Mouse (Mus musculus): ENCODE data around the gene Usp31.

The Usp31 gene

DNA sequence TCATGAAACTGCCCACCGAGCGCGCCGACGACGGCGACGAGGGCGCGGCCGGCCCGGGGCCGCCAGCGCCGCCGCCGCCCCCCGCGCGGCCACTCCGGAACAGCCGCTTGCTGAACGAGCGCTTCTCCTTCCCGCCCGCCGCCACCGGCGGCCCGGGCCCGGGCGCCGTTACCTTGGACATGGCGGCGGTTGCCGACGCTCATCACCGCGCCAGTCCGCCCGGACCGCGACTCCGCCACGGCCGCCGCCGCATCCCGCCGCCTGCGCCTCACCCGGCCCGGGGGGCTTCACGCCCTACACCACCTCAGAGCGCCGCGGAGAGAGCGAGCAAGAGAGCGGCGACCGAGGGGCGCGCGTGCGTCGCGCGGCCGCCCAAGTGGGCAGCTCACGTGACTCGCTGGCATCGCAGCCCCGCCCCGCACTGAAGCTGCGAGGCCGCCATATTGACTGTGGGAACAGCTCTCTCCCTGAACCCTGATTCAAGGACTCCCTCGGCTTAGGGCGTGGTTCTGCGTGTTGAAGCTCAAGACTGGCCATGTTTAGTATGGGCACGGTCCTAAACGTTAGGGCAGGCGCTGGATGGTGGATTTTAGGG is at the start of gene Usp31:
TSS of gene Usp31 (minus strand) at position 181 of the 595 bp plus-strand sequence.
- peak; percentile 97 for DNase-seq

- no peak for DNase-seq
These were observed 47.7 kb upstream of the Usp31 start for GRCm38 (mm10) chr7:121754748-121755147.

- no peak for DNase-seq
These were observed 43.2 kb upstream of the Usp31 start for GRCm38 (mm10) chr7:121750244-121750643.

- DNase-seq: no peak
These were observed 30.7 kb upstream of the Usp31 start for GRCm38 (mm10) chr7:121737511-121738415.

DNA sequence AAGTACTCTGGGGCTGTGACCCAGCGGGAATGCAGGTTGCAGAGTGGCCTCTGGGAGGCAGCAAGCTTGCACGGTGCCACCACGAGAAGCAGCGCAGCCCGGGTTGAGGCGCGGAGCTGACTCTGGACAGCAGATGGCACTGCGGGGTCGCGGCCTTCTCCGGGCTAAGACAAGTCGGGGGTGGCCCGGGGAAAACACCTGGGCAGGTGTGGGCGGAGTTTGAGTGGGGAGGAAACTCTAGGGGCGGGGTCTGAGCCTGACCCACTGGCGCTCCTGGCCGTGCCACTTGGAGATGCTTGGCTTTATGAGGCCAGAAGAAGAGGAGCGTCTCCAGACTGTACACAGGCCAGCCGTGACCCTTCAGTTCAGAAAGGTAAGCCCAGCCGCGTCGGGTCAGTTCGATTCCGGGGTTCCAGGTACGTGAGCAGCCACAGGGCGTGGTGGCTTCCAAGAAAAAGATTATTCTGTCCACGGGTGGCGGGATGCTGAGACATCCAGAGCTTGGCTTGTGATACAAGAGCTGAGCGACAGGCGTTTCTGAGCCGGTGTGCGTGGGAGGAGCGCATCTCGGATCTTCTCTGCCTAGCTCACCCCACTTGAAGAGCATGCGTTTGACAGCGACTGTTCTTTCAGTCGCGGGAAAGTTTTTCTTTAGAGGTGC is 27.2 kb upstream of the Usp31 start, which contains the start of gene Scnn1g:
TSS of gene Scnn1g (plus strand) at position 309 of the 661 bp plus-strand sequence.
- peak; percentile 89 for DNase-seq

GRCm38 (mm10) chr7:121730225-121730624 is 23.2 kb upstream of the Usp31 start:
- no peak for DNase-seq

GRCm38 (mm10) chr7:121717031-121717430 is 10.0 kb upstream of the Usp31 start:
- DNase-seq: no peak

- DNase-seq: no peak
These were observed 4.1 kb upstream of the Usp31 start for GRCm38 (mm10) chr7:121711171-121711570.

- peak; percentile 39 for DNase-seq
These were observed 511 bp downstream of the Usp31 start for GRCm38 (mm10) chr7:121706411-121707072.

- no peak for DNase-seq
These were observed 2.0 kb downstream of the Usp31 start for GRCm38 (mm10) chr7:121705051-121705450.

DNA sequence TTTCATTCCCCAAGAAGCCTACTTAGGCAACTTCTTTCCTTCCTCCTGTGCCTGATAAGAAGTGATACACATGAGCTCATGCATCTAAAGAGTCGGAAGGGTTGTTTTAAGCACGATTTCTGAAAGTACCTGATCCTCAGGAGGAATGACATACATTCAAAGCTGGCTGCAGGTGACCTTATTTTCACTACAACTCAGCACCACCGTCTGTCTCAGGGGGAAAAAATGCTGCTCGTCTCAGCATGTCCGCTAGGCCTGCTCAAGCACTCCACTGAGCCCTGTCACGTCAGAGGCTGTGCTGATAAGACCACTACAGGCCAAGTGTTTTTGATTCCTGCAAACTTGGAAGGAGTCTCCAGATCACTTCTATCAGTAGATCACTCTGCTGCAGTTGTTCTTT is 5.1 kb downstream of the Usp31 start:
- no peak for DNase-seq

GRCm38 (mm10) chr7:121700480-121700879 is 6.6 kb downstream of the Usp31 start:
- DNase-seq: no peak

DNA sequence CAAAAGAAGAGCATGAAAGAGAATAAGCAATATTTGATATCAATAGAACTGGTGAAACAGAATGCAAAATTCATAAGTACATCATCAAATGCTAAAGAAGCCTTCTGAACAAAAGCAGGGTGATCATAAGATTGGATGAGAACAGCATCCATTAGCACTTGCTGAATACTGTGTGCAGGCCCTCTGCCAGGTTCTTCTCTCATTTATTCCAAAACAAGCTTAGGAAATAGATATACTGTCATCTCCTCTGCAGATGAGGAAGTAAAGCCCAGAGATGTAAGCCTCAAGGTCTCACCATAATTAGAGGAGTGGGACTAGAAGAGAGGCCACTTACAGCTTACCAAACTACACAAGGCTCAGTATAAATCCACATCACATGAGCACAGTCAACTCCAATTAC is 7.8 kb downstream of the Usp31 start:
- peak; percentile 25 for DNase-seq

DNA sequence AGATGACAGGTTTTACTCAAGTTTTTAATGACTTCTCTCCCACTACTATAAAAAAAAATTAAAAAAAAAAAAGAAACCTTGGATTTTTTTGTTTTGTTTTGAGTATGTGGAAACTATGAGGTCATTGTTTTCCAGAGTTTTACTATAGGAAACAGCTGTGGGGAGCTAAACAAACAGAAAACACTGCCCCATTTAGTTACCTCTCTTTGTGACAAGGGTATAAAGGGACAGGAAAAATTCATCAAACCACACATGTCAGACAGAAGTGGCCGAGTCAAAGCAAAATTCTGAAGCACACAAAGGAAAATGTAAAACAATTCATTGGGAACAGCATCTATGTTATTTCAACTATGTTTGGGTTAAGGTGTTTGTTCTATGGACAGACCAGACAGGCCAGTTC is 9.5 kb downstream of the Usp31 start:
- no peak for DNase-seq

DNA sequence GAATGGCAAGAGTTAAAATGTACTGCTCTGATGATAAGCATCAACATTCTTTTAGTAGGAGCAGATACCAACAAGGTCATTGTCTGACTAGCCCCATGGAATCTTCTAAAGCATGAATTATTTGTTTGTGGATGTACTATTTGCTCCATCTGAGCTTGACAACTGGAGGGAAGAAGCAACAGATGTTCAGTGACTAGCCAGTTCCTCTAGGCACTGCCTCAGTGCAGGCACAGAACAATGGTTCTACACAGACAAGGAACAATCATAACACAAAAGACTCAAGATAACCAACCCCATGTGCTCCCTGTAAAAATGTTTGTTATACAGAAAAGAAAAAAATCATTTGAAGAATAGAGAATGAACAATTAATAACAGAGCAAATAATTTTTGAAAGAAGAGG is 9.9 kb downstream of the Usp31 start:
- DNase-seq: no peak

DNA sequence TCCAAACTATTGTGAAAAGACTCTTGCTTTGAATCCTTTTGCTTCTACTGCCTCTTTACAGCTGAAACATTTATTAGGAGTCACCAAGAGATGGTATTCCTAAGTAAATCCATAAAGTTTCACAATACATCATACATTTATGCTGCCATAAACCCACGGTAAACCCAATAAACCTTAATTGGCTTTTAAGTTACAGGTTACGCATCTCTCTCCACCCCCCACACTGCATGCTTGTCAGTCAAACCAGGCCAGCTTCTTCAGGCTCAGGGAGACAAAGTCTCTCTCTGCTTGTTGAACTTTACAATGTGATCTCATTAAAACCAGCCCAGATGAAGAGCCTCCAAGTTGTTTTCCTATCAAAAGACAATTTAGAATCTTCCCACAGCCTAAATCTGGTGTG is 15.2 kb downstream of the Usp31 start:
- DNase-seq: no peak

DNA sequence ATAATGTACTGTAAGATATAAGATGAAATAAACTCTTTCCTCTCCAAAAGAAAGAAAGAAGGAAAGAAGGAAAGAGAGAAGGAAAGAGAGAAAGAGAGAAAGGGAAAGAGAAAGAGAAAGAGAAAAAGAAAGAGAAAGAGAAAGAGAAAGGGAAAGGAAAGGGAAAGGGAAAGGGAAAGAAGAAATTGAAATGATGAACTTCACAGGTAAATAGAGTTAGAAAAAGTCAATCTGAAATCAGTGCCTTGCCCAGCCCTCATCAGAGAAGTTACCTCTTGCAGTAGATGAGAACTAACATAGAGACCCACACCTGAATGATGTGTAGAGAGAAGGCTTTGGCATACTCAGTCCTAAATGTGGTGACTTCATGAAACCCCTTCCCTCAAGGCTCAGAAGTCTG is 17.7 kb downstream of the Usp31 start:
- DNase-seq: no peak

- no peak for DNase-seq
These were observed 21.7 kb downstream of the Usp31 start for GRCm38 (mm10) chr7:121685140-121685984.

GRCm38 (mm10) chr7:121681191-121681590 is 25.9 kb downstream of the Usp31 start:
- DNase-seq: no peak

GRCm38 (mm10) chr7:121677105-121677753 is 29.8 kb downstream of the Usp31 start:
- DNase-seq: no peak

DNA sequence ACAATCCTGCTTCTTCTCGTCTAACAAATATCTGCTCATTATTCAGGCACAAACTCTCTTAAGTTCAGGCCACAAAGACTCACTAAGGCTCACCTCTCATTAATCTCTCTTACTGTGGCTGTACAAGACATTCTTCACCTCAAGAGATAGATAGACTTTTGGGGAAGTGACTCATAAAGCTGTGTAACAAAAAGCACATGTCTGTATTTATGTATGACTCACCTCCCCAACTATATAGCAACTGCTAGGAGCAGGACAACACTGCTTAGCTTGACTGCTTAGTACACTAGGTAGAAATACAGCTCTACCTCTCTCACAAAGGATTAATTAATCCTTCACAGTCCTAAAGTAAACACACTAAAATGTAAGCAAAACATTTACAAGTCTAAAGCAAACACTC is 46.3 kb downstream of the Usp31 start:
- DNase-seq: no peak

- no peak for DNase-seq
These were observed 48.2 kb downstream of the Usp31 start for GRCm38 (mm10) chr7:121658866-121659265.

Data from right cerebral cortex, adult 18-20 months (tissue).